Mouse (Mus musculus) cerebellum, postnatal 36 days (tissue): ENCODE results near the gene Rhbdd1.
A peak's percentile ranks its signal among the peaks of the same experiment; 100 is the strongest.

Source experiments
- DNase-seq, 2 experiments: peaks; one replicate each; pipeline ENCODE4 v3.0.0; 2021 to 2022; ENCODE audit warnings: mixed read lengths in 2 of 2

Rhbdd1 gene

DNA sequence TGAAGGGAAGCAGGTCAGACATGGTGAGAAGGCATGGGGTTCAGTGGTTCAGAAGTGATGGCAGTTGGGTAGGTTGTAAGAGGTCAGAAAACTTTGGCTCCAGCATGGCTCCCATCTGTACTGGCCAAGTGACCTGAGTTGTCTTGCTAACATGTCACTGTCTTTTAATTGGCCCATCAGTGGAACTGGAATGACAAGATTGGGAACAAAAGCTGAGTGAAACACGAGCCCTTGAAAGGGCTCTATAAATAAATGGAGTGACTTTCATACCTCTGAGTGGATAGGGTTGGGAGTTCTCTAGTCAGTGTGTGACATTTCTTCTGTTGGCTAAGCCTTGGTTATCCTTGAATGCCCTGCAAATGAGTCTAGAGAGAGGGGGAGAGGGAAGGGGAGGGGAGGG, 123.9 kb downstream of the Rhbdd1 start:
- no peak for DNase-seq

DNA sequence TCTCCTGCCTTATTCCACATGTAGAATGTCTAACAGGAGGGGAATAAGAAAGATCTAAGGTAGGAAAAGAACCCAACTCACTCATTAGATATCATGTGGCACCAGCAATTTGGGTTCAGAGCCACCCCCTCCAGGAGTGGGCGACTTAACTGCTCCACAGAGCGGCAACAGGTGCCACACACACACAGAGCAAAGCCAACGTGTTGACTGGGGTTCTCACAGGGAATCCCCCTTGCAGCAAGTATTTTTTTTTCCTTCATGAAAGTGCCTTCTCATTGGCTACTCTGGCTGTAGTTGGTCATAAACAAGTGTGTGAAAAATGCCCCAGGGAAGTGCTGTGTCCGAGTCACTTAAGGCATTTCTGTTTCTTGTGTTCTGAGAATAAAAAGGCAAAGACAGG, 127.3 kb downstream of the Rhbdd1 start:
- no peak for DNase-seq

DNA sequence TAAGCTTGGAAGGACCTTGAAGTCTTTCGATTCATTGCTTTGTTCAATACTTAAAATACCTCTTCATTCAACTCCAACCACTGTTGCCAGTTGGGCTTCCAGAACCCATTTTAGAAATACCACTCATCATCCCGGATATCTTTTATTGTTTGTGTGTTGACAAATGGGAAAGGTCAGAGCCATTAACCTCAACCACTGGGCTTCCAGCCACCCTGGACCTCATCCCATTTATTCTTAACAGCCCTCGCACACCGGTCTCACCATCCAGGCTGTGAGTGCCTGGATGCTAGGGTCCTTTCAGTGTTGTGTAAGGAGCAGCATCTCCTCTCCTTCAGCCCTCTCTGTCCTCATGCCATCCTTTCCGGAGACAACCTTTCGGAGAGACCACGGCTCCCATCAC, 129.8 kb downstream of the Rhbdd1 start:
- DNase-seq = no peak

DNA sequence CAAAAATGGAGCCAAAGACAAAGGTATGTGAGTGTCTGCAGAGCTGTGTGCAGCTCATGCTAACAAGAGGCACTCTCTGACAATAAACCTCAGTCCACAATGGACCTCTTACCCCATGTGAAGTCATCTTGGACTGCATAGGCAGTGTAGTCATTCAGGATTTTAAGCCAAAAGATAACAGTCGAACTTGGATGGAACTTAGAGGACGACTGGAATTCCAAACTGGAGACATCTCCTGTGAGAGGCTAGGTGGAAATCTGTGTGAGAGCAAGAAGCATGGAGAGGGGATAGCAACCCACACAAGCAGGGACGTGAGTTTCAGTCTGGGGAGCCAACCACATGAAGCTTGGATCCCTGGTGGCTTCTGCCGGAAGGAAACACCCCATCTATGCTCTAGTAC, 133.6 kb downstream of the Rhbdd1 start:
- no peak for DNase-seq

DNA sequence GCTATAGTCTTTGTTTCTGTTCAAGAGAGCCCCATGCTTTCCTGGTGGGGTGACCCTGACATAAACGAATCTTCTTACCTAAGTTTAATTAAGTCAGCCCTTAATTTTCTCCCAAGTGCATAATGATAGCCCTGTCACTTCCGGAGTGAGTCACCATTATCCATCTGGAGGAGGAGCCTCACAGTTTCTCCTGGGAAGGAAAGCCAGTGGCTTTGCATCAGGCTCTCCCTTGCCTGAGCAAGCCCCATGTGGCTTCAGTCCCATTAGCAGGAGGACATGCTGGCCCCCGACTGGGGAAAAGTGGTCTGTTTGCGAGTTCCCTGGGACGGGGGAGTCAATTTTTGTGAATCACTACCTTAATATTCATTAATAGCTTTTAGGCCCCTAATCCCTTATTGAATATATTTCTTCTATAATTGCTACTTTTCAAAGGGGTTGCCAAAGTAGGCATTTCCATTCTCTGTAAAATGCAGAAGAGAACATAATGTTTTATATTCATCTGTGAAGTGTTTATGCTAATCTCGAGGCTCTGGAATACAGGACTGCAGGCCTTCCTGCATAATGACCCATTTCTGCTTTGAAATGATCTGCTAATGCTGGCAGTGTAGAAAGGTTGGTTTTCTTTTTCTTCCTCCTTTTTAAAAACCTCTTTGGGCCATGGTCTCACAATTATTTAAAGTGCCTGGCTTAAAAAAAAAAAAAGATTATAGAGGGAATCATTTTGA, 135.8 kb downstream of the Rhbdd1 start:
- no peak for DNase-seq

DNA sequence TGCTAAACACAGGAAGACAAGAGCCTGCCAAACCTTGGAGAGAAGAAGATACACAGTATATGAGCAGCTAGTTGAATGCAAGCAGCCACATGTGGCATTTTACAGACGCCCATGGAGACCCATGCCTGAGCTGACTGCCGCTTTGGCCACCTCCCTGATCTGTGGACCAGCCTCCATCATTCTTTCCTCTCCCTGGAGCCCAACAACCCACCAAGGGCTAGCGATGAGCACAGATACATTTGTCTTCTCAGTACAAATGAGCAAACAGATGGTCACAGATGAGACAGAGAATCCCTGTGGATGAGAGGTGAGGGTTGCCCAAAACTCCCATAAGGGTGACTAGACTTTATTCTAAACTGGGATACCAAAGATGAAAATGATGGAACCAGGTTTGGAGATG, 137.8 kb downstream of the Rhbdd1 start:
- DNase-seq = peak; percentile 40 to 51

DNA sequence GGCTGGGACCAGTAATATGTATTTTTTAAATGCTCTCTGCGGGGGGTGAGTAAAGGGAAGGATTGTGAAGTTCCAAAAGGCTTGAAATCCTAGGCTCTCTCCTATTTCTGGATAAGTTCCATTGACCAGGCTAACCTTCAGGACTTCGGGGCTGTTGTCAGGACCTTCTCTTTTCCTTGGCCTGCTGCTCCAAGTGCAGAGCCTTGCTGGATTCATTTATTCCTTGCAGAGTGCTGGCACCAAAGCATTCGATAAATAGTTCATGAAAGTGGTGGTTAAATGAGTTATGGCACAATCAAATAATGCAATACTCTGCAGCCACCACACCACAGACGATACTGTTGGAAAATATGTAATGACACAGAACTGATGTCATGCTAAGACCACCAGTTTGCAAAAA, 143.1 kb downstream of the Rhbdd1 start:
- no peak for DNase-seq

DNA sequence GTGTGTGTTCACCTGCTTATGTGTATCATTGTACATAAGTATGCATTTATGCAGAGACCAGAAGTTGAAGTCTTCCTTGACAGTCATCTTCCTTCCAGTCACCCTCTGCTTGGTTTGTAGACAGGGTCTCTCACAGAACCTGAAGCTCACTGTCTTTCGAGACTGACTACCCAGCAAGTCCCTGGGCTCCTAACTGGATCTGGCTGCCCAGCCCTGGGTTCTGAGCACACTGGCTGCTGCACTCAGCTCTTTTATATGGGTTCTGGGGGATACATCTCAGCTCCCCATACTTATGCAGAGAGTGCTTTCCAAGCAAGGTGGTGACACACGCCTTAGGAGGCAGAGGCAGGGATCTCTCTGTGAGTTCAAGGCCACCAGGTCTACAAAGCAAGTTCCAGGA, 143.7 kb downstream of the Rhbdd1 start:
- no peak for DNase-seq

DNA sequence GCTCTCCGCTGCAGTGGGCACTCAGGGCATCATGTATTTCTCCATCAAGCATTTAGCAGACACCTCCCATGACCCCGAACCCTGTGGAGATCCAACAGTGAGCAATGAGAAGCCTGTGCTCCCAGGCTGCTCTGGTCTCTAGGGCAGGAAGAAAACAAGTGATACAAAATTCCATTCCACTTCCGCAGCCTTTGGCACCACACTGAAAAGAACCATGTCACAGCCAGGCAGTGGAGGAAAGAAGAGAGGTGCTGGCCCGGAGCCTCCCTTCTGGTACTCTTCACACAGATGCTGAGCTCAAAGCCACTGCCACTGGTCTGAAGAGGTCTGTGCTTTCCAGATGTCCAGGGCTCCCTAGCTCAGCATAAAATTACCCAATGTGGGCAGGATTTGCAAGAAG, 144.8 kb downstream of the Rhbdd1 start:
- DNase-seq = no peak

DNA sequence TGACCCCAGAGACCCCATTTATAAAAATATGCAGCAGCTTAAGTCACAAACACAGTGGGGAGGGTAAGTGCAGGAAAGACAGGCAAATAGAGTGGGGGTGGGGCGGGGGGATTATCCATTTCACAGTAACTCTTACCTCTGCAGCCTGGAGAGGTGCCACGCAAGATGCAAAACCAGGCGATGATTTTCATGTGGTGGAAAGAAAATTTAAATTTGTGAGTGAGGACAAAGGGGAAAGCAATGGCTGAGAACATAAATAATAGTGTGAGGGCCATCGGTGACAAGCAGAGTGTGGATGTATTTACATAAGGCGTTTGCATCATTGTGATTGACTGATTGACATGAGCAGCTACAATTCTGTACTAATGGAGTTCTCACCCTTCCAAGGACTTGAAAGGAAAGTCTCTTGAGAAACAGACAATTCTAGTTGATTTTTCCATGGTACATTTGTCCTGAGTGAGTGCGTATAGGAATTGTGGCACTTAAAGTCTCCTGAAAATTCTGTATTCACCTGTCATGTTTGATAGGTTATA, 149.1 kb downstream of the Rhbdd1 start:
- no peak for DNase-seq

DNA sequence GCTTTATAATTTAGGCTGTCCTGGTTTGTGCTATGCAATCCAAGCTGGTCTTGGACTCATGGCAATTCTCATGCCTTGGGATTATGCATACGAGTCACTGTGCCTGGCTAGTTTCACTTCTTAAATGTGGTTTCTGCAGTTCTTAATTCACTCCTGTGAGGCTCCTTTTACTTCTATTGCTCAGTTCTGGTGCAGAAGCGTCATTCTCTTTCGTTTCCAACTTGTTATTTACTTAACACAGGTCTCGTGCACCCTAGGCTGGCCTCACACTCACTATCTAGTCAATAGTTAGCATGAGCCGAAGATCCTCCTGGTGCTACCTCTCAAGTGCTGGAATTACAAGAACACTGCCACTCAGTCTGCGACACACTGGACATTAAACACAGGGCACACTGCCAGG, 152.6 kb downstream of the Rhbdd1 start:
- DNase-seq = no peak

DNA sequence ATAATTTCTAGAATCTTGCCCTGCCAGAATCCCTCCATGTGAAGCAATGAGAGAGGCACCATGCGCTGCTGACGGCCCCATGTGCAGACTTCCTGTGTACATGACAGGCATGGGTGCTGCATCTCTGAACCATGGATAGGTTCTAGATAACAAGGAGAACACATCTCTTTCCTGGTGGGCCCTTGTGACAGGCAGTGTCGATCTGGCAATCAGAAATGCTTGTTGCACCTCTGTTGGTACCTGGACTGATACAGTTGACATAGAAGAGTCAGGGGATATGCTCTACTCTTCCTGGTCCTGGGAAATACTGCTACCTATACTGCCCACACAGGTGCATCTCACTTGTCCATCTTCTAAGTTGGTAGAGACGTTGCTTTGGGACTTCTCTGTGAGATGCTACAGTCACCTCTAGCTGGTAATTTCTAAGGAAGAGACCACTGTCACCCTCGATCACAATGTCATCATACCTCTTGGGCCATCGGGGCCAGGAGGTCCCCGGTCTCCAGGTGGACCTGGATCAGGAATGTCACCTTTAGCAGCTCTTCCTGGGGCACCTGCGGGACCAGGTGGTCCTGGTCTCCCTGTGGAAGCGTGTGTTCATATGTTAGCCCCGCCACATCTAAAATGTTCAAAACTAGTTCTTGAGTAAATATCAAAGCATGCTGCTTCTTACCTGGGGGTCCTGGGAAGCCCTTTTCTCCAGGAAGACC, 154.4 kb downstream of the Rhbdd1 start:
- DNase-seq = no peak

DNA sequence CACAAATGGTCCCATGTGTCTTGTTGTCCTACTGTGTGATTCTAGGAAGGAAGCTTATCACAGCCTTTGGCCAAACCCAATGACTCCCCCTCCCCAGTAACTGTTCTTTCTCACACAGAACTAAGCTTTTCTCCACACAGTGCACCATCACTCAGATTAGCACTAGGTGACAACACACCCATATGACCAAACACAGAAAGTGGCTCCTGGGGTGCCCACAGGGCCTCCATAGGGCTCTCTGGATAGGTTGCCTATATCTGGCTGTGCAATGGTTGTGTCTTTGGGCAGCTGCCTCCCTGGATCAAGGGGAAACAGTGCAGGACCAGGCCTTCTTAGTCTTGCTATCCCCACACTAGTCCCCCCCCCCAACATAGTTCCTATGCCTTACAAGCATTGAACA, 157.2 kb downstream of the Rhbdd1 start:
- DNase-seq = no peak

DNA sequence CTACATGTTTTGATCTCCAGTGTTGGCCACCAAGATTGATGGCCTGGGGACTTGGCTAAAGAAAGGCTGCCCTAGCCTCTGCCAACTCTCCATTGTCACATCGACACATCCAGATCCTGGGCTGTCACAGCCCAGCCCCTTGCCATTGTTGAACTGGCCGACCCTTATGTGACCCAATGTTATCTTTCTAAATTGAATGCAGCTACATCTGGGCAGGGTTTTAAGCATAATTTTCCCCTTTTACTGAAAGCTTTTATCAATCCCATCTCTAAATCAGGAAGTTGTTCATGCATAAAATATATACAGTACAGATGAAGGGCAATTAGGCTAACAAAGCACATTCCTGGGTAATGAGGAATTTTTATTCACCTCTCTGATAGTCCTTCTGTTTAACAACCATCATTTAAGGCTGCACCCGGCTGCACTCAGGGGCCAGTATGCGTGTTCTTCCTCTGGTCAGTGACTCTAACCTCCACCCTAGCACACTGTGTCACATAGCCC, 158.3 kb downstream of the Rhbdd1 start:
- DNase-seq = no peak

DNA sequence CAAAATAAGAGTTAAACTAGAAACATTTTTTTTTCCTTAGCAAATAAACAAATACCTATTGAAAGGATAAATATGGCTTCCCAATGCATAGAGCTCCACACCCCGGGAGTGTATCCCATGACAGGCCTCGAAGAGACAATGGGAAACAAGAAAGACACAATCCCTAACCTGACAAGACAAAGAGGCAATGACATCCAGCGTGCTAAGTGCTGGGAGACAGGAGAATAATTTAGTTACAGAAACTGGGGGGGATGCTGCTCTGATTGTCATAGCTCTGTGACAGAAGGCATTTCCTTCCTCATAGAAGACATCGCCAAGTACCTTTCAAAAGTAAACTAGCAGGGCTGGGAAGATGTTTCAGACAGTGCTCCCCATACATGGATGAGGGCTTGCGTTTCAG, 159.0 kb downstream of the Rhbdd1 start:
- DNase-seq = no peak

DNA sequence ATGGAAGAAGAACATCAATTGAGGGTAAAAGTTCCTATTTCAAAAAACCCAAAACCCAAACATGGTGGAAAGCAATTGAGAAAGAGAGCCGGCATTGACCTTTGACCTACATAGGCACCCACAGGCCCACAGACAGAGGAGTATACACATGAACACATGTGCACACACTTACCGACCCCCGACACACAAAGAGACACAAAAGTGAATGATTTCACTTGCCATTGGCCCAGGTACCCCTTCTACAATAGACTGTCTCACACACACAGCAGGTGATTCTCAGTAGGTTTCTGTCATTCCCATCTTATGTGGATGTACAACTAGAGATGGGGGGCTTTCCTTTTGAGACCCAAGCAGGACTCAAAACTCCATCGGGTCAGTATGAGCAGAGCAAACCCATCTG, 159.6 kb downstream of the Rhbdd1 start:
- no peak for DNase-seq

DNA sequence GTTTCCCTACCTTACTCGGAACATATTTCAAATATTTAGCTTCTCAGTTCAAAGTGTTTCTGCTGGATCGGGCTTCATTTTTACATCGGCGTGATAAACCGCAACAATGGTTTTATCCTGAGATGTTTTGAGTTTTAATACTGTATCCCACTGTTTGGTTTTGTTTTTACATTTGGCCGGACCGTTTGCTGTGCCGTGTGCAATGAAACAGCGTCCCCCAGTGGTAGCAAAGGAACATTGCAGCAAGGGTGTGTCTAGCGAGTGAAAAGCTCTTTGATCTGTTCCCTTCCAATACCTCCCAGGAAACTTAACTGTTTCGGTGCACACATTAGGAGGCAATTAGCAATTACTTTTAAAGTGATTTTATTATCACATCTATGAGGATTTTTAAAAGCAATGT, 160.0 kb downstream of the Rhbdd1 start:
- DNase-seq = peak in 1 of 2 experiments; percentile 10

DNA sequence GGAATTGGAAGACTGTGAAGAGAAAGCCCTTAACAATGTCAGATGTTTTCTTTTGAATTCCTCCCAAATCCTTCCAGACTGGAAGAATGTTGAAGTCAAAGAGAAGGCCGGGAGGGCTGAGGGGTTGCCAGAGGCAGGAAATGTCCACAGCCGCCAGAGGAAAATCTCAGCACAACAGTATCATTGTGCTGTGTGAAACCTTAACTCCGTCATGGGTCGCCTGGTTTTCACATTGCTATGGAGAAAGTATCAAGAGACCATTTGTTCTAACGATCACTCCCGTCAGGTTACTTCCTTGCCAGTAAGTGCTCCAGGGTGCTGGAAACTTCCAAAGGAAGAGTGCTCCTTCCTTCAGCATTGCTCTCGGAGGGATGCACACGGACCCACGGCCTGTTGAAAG, 160.5 kb downstream of the Rhbdd1 start:
- no peak for DNase-seq

DNA sequence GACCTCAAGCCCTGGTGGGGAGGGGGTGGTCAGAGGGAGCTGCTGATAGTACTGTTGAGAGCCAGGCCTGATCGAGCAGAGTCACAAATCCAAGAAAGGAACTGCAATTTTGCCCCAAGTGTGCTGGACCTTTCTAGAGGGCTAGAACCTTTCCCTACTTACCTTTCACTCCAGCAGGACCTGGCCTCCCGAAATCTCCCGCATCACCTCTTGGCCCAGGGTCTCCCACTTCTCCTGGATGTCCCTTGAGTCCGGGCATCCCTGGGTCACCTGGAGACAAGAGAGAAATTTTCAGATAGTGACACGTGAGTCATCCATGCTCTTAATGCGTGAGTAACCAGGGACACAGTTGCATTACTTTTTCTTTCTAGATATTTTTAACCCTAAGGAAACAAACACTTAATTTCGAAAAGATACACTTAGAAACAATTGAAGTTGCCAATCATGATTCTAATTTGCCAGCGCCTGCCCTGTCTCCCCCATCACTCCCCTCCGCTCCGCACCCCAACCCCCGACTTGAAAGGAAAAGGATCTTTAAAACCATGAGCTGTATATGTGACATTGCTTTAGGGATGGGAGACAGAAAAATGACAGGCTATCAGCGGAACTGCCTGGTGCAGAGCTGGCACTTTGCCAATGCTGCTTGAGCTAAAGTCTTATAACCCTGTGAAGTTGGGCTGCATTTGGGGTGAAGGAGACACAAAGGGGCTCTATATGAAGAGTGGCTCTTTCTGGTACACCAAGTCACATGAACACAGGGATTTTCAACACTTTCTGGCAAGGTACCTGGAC, 163.6 kb downstream of the Rhbdd1 start:
- no peak for DNase-seq

DNA sequence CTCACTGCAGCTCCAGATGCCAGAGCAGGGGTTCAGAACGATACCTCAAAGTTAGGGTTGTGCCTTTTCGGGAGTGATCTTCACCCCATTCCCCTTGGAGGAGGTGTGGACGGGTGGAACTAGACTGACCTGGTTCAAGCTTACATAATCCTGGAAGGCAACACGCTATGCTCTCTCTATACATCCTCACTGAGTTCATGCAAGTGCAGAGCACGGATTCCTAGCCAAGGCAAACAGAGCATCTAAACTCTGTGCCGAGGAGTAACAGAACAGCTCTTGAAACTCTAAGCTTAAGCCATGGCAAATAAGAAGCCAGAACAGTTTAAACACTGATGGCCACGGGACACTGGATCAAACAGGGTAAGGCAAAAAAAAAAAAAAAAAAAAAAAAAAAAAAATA, 166.1 kb downstream of the Rhbdd1 start:
- DNase-seq = no peak

DNA sequence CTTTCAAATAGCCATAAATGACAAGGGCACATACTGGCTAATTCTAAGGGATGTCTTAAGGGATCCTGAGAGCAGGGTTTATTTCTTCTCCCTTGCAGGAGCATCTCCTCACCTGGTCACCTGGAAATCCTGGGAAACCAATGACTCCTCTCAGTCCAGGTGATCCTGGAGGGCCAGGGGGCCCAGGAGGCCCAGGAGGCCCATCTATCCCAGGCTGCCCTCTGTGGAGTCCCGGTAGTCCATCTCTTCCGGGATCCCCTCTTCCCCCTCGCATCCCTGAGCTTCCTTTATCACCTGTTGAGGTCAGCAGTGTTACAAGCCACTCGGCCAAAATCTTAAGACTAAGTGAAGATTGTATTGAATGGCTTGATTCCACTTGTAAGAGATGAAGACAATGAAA, 170.1 kb downstream of the Rhbdd1 start:
- DNase-seq = no peak

DNA sequence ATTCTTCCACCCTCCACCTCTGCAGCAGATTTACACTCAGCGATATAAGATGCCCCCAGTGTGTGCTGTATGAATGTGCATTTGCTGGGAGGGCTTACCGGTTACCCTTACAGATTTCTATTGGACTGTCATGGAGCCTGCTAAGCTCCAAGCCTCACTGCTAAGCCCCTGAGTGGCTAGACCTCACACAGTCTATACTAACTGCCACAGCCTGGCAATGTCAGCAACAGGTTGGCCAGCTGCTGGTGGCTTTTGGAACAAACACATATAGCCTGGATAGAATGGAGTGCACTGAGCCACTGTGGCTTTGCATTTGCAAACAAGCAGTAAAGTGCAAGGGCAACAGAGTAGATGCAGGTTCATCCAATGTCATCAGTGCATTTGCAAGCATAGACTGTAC, 175.7 kb downstream of the Rhbdd1 start:
- DNase-seq = no peak
